Mouse (Mus musculus) neural tube, embryonic 13.5 days (tissue): ENCODE results near the gene Utrn. TPM values are rescaled to one million over a fixed set of nuclear protein-coding genes. Genes with fewer than 3 reads are reported as not detected.
"Not testable (repeated sequence)": the region's sequence is repeated elsewhere in the genome, so short reads cannot be mapped to it uniquely, and the experiment has no call there.

Source experiments
- ATAC-seq: fragments of 200-750 bp; cut with Nextera tagmentation; 2 replicates; pipeline ENCODE4 v1.8.0; 2017; ENCODE audit warnings: low read depth, mild to moderate bottlenecking, moderate TSS enrichment, moderate library complexity
- H3K27ac ChIP-seq: fragments of 300-500 bp; sonication (generic); replicated peaks from 2 replicates; pipeline ENCODE4 v1.5.1; 2015; ENCODE audit warnings: moderate library complexity, mild to moderate bottlenecking, inconsistent platforms
- H3K27me3 ChIP-seq: fragments of 300-500 bp; sonication (generic); 2 replicates; pipeline ENCODE4 v1.6.1; 2015; ENCODE audit warnings: mild to moderate bottlenecking, inconsistent platforms
- H3K36me3 ChIP-seq: fragments of 300-500 bp; sonication (generic); 2 replicates; pipeline ENCODE4 v1.6.1; 2015; ENCODE audit warnings: mild to moderate bottlenecking, inconsistent platforms
- H3K4me1 ChIP-seq: fragments of 300-500 bp; sonication (generic); replicated peaks from 2 replicates; pipeline ENCODE4 v1.6.1; 2015; ENCODE audit warnings: inconsistent platforms
- H3K4me2 ChIP-seq: fragments of 300-500 bp; sonication (generic); 2 replicates; pipeline ENCODE4 v1.6.1; 2015; ENCODE audit warnings: inconsistent platforms, mild to moderate bottlenecking, moderate library complexity
- H3K4me3 ChIP-seq: fragments of 300-500 bp; sonication (generic); 2 replicates; pipeline ENCODE4 v1.5.1; 2015; ENCODE audit warnings: mild to moderate bottlenecking, inconsistent platforms
- H3K9ac ChIP-seq: fragments of 300-500 bp; sonication (generic); 2 replicates; pipeline ENCODE4 v1.6.1; 2015; ENCODE audit warnings: moderate library complexity, mild to moderate bottlenecking, inconsistent platforms
- H3K9me3 ChIP-seq: fragments of 300-500 bp; sonication (generic); 2 replicates; pipeline ENCODE4 v1.6.1; 2016; ENCODE audit warnings: inconsistent platforms
- WGBS: fragments of 180-500 bp; shearing (Covaris S2); methylation state at CpG from one replicate; pipeline ENCODE4 v1.1.7; 2015; 5-methylcytosine and 5-hydroxymethylcytosine counted together
- polyA plus RNA-seq: library from polyadenylated mRNA; unstranded; fragments of >200 nt; fragmentation: Nextera tagmentation; extraction: Ambion mirVana; gene quantifications from 2 replicates; pipeline ENCODE4 v1.2.1, GENCODE M21; 2015

Gene Utrn
- polyA plus RNA-seq, 1 experiment from 2014 or later, result 34.3 TPM

DNA sequence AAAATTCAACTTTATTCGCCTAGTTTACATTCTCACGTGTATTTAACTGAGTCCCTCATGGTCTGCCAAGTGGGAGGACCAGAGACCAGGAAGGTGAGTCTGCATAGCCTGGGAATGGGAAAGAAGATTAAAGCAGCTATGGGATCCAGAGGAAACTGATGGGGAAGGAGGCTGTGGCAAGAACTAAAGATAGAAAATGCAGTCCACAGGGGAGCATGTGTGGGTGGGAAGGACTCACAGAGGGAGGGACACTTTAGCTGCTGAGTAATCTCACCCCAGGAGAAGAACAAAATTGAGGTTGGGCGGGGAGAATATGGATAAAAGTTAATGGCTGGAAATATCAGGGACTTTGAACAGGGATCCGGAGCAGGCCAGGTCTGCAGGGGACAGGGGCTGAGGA is 229.5 kb downstream of the Utrn start:
- no peaks in the 10 kb centered on the region for H3K4me1 ChIP-seq
- 84% methylated on average over 4 of the region's 4 CpGs for WGBS
- no peaks in the 10 kb centered on the region for H3K27me3 ChIP-seq
- no peak for ATAC-seq
- no peak overlapping the region for H3K4me2 ChIP-seq
- no peak overlapping the region for H3K4me3 ChIP-seq
- no peaks in the 10 kb centered on the region for H3K9me3 ChIP-seq
- H3K27ac ChIP-seq, result no peak overlapping the region
- H3K9ac ChIP-seq, result no peak overlapping the region
- H3K36me3 ChIP-seq, result no peaks in the 10 kb centered on the region

- H3K27ac ChIP-seq, result no peak overlapping the region
- H3K9ac ChIP-seq, result no peak overlapping the region
- ATAC-seq, result no peak
- no peak overlapping the region for H3K4me2 ChIP-seq
- H3K9me3 ChIP-seq, result no peaks in the 10 kb centered on the region
- no peak overlapping the region for H3K4me3 ChIP-seq
- 96% methylated on average over 4 of the region's 4 CpGs for WGBS
- H3K36me3 ChIP-seq, result no peaks in the 10 kb centered on the region
- no peaks in the 10 kb centered on the region for H3K4me1 ChIP-seq
- no peaks in the 10 kb centered on the region for H3K27me3 ChIP-seq
Measured at GRCm38 (mm10) chr10:12633965-12634364, 235.2 kb downstream of the Utrn start.

GRCm38 (mm10) chr10:12630933-12631332 is 238.2 kb downstream of the Utrn start:
- Histone ChIP-seq H3K36me3 (no peaks in the 10 kb centered on the region), H3K4me2 (no peak overlapping the region), H3K9me3 (no peaks in the 10 kb centered on the region), H3K27ac (no peak overlapping the region), H3K9ac (no peak overlapping the region), H3K4me3 (no peak overlapping the region), H3K27me3 (no peaks in the 10 kb centered on the region), H3K4me1 (no peaks in the 10 kb centered on the region)
- ATAC-seq, result no peak
- 86% methylated on average over 5 of the region's 5 CpGs for WGBS

GRCm38 (mm10) chr10:12618397-12618796 is 250.8 kb downstream of the Utrn start:
- Histone ChIP-seq H3K4me3 (no peak overlapping the region), H3K9me3 (no peaks in the 10 kb centered on the region), H3K27me3 (no peaks in the 10 kb centered on the region), H3K4me1 (peaks cover 15% of the 10 kb centered on the region), H3K9ac (no peak overlapping the region), H3K36me3 (no peaks in the 10 kb centered on the region), H3K27ac (no peak overlapping the region), H3K4me2 (no peak overlapping the region)
- WGBS, result 80% methylated on average over 3 of the region's 3 CpGs
- no peak for ATAC-seq

DNA sequence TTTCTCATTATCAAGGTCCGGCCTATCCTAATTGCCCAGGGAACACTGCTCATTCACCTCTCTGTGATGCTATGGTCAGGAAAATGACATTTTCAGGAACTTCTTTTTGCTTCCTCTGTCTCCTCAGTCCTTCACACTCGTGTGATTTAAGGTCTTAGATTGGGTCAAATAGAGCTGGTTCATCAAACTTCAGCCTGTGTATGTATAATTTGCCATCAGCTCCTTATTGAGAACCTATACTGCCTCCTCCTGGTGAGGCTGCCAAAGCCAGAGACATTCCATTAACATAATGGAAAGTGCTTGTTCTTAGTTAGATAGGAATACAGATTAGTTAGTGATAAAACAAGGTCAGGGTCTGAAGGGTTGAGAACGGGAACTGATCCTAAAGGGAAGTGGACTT is 253.4 kb downstream of the Utrn start:
- Histone ChIP-seq H3K27me3 (no peaks in the 10 kb centered on the region), H3K27ac (no peak overlapping the region), H3K9me3 (no peaks in the 10 kb centered on the region), H3K9ac (no peak overlapping the region), H3K36me3 (no peaks in the 10 kb centered on the region), H3K4me2 (peak overlapping the region; percentile 73; the same call in 1 of the 2 replicates), H3K4me3 (no peak overlapping the region), H3K4me1 (peaks cover 19% of the 10 kb centered on the region)
- no peak for ATAC-seq
- WGBS, result 40% methylated on average over 3 of the region's 3 CpGs

- H3K4me3 ChIP-seq, result peak overlapping the region; percentile 46
- peak overlapping the region; percentile 73 for H3K9ac ChIP-seq
- ATAC-seq, result peak; percentile 71
- H3K27ac ChIP-seq, result peak overlapping the region; percentile 77
- H3K4me1 ChIP-seq, result peaks cover 19% of the 10 kb centered on the region
- H3K36me3 ChIP-seq, result no peaks in the 10 kb centered on the region
- peak overlapping the region; percentile 73 for H3K4me2 ChIP-seq
- H3K9me3 ChIP-seq, result no peaks in the 10 kb centered on the region
- no peaks in the 10 kb centered on the region for H3K27me3 ChIP-seq
- WGBS, result under 1% methylated on average over 22 of the region's 22 CpGs
Measured at GRCm38 (mm10) chr10:12614465-12615199, 254.5 kb downstream of the Utrn start.

GRCm38 (mm10) chr10:12612235-12612863 is 256.8 kb downstream of the Utrn start:
- Histone ChIP-seq H3K4me1 (peaks cover 19% of the 10 kb centered on the region), H3K4me2 (peak overlapping the region; percentile 39), H3K36me3 (no peaks in the 10 kb centered on the region), H3K27ac (no peak overlapping the region), H3K9me3 (no peaks in the 10 kb centered on the region), H3K27me3 (no peaks in the 10 kb centered on the region), H3K9ac (no peak overlapping the region), H3K4me3 (peak overlapping the region; percentile 25)
- peak; percentile 81 for ATAC-seq
- whole genome bisulfite sequencing, result 12% methylated on average over 4 of the region's 4 CpGs

DNA sequence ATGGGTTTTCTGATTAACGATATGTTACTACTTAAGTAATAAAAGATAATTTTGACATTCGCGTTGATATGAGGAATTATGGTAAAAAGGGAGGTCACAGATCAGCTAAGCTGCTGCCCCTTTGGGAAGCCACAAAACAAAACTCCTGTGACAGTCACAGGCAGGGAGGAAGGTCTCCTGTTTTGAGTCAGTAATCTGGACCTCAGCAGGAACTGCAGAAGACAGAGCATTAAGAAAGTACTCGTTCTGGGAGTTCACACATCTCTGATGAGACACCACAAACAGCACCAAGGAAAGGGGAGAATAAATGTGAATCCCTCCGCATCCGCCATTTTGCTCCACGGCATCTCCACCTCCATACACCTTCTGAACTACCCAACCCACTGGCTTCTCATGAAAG is 259.3 kb downstream of the Utrn start:
- Histone ChIP-seq H3K27ac (no peak overlapping the region), H3K4me1 (peaks cover 12% of the 10 kb centered on the region), H3K9ac (no peak overlapping the region), H3K9me3 (no peaks in the 10 kb centered on the region), H3K36me3 (no peaks in the 10 kb centered on the region), H3K4me2 (no peak overlapping the region), H3K27me3 (no peaks in the 10 kb centered on the region), H3K4me3 (no peak overlapping the region)
- 87% methylated on average over 7 of the region's 7 CpGs for WGBS
- no peak for ATAC-seq

DNA sequence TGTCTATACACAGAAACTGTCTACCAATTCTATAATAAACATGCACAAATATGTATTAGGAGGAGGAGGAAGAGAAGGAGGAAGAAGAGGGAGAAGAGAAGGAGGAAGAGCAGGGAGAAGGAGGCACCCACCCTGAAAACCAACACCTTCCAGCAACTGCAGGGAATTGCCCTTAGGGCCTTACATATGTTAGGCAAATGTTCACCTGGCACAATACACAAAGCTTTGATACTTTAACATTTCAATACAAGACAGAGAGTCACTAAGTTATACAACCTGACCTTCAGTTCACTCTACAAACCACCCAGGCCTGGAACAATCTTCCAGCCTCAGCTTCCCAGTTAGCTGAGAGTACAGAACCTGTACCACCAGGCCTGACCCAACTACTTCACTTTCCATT is 260.5 kb downstream of the Utrn start:
- no peak overlapping the region for H3K4me2 ChIP-seq

GRCm38 (mm10) chr10:12607180-12607579 is 262.0 kb downstream of the Utrn start:
- H3K4me3 ChIP-seq, H3K9ac ChIP-seq, H3K9me3 ChIP-seq, H3K4me2 ChIP-seq, ATAC-seq, H3K36me3 ChIP-seq, H3K4me1 ChIP-seq, H3K27me3 ChIP-seq, H3K27ac ChIP-seq: not testable (repeated sequence)
- WGBS, result 95% methylated on average over 6 of the region's 6 CpGs

More for the DNA sequence above, 260.5 kb downstream of the Utrn start:
- Histone ChIP-seq H3K27ac (no peak overlapping the region), H3K9me3 (no peaks in the 10 kb centered on the region), H3K36me3 (no peaks in the 10 kb centered on the region), H3K27me3 (no peaks in the 10 kb centered on the region), H3K4me1 (0 out of 2 replicates have a peak, but pooled peaks cover 4% of the 10 kb centered on the region), H3K9ac (no peak overlapping the region), H3K4me3 (no peak overlapping the region)
- no peak for ATAC-seq

DNA sequence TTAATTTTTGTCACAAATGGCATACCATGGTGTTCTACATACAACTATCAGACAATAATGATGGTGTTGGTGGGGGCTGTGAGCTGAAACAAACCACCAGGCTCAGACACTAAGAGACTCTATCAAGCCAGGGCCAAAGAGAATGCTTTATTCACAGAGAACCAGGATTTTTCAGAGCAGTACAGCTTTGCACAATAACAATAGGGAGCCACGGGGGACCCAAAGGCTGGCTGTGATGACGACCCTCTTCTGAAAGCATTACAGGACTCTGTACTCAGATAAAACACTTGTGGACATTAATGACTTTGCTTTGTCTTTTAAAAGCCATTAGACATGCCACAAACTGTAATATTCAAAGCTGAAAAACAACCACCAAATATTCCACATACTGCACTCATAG is 273.8 kb downstream of the Utrn start:
- no peak overlapping the region for H3K4me3 ChIP-seq
- H3K9ac ChIP-seq, result no peak overlapping the region
- no peaks in the 10 kb centered on the region for H3K36me3 ChIP-seq
- ATAC-seq, result no peak
- WGBS, result 3% methylated on average over 2 of the region's 2 CpGs
- H3K27ac ChIP-seq, result no peak overlapping the region
- H3K27me3 ChIP-seq, result no peaks in the 10 kb centered on the region
- H3K4me2 ChIP-seq, result no peak overlapping the region
- H3K9me3 ChIP-seq, result no peaks in the 10 kb centered on the region
- peaks cover 7% of the 10 kb centered on the region for H3K4me1 ChIP-seq

- no peak overlapping the region for H3K4me2 ChIP-seq
- no peaks in the 10 kb centered on the region for H3K27me3 ChIP-seq
- H3K27ac ChIP-seq, result no peak overlapping the region; the same call in 1 of the 2 replicates
- H3K36me3 ChIP-seq, result no peaks in the 10 kb centered on the region
- no peak for ATAC-seq
- no peak overlapping the region for H3K9ac ChIP-seq
- no peaks in the 10 kb centered on the region for H3K9me3 ChIP-seq
- H3K4me1 ChIP-seq, result peaks cover 7% of the 10 kb centered on the region
- H3K4me3 ChIP-seq, result no peak overlapping the region
- WGBS, result 81% methylated on average over 8 of the region's 8 CpGs
Measured at GRCm38 (mm10) chr10:12594958-12595357, 274.2 kb downstream of the Utrn start.

GRCm38 (mm10) chr10:12593071-12593470 is 276.1 kb downstream of the Utrn start:
- no peak for ATAC-seq
- Histone ChIP-seq H3K4me3 (no peak overlapping the region), H3K27me3 (no peaks in the 10 kb centered on the region), H3K4me2 (no peak overlapping the region), H3K27ac (no peak overlapping the region), H3K4me1 (peaks cover 7% of the 10 kb centered on the region), H3K36me3 (no peaks in the 10 kb centered on the region), H3K9me3 (no peaks in the 10 kb centered on the region), H3K9ac (no peak overlapping the region)
